Mouse (Mus musculus) kidney, postnatal 36 days (tissue): ENCODE data around the gene Colq.

ENCODE experiments used
- DNase-seq, 2 experiments: peaks; one replicate each; pipeline ENCODE4 v3.0.0; 2021 to 2022; ENCODE audit warnings: mixed read lengths in 2 of 2

Gene Colq

GRCm38 (mm10) chr14:31574903-31575665, 16.1 kb downstream of the Colq start:
- no peak for DNase-seq

DNA sequence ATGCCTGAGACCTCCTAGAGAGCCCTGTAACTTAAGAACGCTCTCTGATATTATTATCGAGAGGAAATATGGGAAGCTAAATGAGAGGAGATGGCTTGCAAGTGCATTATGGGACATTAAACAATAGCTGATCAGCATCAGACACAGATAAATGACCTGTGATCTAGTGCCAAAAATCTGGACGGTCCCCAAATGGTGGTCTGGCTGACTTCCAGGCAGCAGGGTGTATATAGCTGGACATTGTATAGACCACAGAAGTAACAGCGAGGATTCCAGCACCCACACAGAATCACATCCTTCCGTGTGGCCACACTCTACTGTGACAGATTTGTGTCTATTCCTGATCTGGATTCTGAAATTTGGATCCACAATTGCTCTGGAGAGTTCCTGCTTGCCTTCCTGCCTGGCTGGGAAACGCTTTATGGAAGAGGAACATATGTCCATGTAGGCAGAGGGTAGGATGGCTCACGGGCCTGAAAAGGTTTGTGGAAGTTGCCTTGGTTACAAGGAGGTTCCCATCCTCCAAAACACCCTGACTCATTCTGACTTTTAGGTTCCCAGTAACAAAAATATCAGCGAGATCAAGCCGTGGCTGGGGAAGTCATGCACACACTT, 18.5 kb downstream of the Colq start:
- DNase-seq, result no peak

DNA sequence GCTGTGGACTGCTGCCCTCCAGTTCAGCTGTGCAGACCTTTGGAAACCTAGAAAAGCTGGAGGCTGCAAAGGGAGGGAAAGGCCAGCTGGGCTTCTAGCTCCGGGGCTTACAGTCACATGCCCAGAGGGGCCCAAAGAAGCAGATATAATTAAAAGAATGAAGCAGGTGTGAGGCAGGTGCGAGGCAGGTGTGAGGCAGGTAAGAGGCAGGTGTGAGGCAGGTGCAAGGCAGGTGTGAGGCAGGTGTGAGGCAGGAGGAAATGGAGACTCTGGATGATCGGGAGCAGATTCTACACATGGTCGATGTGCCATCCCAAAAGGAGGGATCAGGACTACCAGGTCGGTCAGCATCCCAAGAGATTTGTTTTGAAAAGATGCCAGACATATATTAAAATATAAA, 19.7 kb downstream of the Colq start:
- DNase-seq, result no peak

DNA sequence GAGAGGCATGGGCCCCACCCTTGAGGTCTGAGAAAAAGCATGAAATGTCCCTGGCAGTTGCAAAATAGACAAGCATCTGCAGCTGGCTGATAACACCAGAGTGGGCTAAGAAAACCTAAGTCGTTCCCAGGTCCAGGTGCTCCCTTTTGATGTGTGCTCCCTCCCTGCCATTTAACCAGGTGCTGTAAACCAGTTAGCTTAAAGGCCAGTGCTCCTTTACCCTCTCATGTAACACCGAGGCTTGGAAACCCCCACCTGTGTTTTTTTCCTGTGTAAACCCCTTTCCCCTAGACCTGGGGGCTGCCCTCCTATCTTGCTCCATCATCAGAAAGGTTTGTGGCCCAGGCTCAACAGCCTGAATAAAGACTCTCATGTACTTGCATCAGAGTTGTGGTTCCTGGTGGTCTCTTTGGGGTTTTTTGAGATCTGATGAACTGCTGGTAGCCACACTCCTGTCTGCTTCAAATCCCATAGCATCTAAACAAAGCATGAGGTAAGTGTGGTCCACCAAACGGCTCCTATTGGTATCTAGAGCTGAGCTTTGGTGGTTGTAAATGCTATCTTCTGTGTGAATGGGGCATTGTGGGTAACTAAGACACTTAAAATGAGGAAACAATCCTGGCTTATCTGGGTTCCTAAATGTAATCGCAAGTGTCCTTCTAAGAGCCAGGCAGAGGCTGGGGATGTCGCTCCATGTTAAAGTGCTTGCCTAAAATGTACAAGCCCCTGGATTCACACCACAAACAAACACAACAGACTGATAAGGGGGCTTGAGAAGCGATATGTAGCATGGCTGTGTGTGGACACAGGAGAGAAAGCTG, 20.8 kb downstream of the Colq start:
- DNase-seq, result no peak

- DNase-seq, result peak; percentile 35 to 52
Measured at GRCm38 (mm10) chr14:31569151-31569631, 22.0 kb downstream of the Colq start.

DNA sequence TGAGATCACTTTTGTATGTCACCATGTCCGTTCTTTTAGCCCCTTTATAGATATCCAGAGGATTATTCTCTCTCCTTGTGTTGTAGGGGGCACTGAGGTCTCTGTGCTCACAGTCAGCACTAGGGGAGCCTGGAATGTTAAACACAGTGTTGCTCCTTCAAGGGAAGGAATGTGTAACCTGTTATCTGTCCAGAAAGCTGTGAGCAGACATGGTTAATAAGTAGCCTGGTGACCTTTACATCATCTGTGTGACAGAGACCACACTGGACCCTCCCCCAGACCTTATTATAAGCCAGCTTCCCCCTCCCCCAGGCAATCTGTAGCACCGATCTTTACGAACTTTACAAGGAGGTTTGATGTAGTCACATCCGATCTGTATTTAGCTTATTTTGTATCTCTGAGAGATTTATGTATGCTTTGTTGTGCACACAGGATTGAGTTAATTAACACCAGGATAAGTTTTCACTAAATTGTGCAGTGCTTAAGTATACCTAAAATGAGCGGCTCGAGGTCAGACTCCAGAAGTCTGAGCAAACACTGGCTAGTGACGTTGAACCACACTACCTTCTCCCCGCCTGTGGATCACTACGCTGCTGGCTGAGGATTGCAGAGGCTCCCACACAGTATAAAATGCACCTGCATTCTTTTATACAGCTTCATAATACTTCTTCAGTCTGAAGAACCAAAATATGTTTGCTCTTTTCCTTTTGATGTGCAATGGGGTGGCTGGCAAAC, 25.5 kb downstream of the Colq start:
- DNase-seq, result peak in 1 of 2 experiments; percentile 36

DNA sequence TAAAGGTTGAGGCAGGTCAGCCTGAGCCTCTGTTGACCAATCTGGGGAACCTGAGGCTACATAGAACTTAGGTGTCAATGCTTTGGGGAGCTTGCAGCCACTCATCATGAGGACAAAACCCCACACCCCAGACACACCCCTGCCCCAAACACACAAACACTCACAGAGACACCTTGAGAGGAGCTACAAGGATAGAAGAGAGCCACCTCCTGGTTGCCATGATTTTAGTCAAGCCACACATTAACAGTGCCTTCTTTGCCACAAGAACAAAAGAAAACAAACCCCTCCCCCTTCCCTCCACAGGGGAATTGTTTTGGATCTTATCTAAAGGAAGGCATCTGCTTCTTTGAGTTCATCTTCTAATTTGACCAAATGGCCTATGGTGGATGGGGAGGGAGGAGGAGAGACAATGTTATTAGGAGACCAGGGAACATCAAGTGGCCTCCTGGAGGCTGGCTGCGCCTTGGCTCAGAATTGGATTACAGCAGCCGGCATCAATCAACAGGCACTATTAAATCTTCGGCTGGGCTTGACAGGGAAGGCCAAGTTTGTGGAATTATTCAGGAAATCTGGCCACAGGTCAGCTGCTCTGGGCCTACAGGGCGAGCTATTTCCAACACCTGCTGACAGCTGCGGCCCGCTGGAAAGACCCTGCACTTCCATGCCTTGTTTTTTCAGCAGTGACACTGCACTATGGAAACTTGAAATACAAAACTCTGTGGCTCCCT, 26.5 kb downstream of the Colq start:
- DNase-seq, result peak; percentile 42 to 47

DNA sequence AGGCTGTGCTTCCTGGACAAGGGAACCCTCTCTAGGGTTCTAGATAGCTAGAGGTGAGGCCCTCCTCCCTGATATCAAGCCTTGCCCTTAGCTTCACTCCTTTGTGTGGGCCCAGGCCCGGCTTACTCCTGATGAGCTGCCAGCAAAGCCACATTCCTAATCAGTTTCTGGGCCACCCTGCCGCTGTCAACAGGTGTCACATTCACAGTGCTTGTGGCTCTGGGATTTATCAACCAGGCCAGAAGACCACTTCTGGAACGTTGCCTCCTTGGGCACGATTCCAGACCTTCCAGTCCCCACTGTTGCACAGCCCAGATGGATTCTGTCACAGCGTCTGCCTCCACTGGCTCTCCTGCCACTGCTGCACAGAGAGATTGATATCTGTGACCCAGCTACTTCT, 30.3 kb downstream of the Colq start:
- no peak for DNase-seq

GRCm38 (mm10) chr14:31559216-31559615, 31.9 kb downstream of the Colq start:
- no peak for DNase-seq

GRCm38 (mm10) chr14:31557784-31558183, 33.4 kb downstream of the Colq start:
- no peak for DNase-seq

DNA sequence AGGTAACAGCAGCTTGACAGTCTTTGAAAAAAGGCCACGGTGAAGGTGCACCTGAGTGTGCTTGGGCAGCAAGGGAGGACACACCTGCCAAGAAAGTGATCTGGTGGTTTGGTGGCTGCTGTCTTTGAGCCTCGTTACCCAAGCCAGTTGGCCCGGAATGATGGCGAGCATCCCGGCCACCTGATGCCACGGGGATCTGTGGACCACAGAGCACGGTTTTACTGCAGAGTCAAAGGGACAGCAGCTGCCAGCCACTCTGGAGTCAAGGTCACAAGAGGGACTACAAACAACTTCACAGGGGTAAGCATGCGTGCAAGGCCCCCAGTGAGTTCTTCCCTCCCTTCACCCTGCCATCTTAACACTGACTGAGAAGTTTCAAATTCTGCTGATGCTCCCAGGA, 33.9 kb downstream of the Colq start:
- DNase-seq, result no peak

DNA sequence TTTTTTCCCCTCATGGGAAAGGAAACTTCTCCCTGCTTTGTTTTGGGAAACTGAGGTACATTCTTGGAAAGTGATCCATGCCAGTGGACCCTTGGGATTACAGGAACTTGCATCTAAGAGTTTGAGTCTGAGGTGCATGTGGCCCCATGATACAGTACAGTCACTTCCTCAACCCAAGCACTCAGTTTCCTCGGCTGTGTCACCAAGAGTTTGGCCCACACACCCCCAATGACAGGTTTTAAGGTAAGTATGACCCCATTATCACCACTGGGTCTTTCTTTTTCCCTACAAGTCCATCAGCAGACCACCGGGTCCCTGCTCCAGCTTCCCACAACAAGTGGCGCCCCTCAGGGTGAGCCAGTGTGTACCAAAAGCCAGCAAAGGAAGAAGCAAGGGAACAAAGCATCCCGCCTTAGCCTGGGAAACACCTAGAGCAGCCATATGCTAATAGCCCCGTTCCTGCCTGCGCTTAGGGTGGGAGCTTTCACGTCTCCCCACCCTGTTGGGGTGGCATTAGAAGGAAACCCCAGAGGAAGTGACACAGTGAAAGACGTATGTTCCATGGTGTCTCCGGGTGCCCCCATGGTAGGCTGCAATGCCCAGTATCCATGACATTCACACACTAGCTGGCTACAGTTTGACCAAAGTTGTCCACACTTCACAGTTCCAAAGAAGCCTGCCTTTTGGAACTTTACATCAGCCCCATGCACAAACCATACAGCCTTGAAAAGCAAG, 34.5 kb downstream of the Colq start:
- DNase-seq, result no peak

GRCm38 (mm10) chr14:31555963-31556434, 35.1 kb downstream of the Colq start:
- no peak for DNase-seq

DNA sequence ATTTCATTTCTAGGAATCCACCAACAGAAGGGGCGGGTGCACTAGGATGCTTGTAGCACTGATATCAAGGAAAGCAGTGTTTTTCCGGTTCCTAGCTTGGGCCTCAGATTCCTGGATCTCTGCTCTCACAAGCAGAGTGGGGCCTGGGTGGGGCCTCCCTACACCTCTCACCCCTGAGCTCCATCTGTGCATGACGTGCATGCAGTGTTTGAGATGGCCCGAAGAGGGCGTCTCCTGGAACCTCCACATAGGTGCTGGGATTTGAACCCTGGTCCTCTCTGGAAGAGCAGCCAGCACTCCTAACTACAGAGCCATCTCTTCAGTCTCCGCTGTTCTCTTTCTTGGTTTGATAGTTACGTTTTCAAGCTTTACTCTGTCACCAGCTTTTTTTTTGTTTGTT, 36.1 kb downstream of the Colq start:
- no peak for DNase-seq

DNA sequence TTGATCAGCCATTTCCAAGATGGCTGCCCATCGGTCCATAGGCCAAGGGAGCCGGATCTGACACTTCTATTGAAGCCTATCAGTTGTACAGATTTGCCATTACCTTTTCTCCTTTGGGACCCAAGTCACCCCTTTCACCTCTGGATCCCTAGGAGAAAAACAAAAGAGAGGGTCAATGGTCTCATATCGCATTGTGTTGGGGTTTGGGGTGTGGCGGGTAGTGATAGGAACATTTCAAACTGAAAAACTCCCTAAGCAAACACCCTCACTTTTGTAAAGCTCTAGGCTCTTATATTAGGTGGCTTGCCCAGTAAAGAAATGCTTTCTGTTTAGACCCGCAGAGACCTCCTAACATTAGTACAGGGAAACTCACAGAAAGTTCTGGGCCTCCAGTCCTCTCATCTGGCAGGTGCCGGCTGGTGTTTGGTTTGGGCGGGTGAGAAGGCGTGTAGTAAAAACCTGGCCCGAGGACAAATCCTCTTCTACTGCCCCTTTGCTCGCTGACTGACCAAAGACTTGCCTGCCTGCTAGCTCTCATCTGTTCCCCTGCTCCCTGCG, 47.2 kb downstream of the Colq start:
- no peak for DNase-seq

DNA sequence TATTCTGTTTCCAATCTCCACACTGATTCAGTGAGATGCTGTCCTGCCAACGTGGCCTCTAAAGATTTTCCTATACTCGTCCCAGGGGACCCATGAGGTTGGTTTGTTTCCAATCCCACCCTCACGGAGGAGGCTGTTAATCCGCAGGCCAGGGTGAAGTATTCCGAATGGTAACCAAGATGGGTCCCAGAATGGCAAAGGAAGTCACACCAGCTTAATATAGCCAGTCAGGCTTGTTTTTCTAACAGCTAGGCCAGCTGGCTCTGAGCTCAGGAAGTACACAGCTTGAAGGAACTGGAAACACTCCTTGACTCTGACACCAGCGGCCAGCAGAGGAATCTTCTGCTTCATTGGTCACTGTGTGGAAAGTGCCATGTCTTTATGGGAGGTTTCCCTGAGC, 53.8 kb downstream of the Colq start:
- peak in 1 of 2 experiments; percentile 38 for DNase-seq

DNA sequence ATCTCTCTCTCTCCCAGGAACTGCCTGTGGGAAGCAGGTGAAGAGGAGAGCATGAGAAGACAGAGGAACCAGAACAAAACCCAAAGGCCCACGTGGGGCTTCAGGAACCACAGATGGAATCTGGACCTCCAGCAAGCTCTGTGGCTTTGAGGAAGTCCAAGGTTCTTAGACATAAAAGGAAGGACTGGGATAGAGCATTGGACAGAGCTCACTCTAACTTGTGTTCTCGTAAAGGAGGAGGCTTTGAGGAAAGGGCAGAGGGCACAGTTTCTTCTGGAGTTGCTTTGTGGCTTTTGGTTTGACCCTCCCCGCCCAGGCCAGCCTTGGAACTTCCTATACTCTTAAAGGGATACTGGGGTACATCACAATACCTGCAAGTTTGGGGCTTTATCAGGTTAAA, 58.5 kb downstream of the Colq start:
- peak; percentile 62 to 66 for DNase-seq

DNA sequence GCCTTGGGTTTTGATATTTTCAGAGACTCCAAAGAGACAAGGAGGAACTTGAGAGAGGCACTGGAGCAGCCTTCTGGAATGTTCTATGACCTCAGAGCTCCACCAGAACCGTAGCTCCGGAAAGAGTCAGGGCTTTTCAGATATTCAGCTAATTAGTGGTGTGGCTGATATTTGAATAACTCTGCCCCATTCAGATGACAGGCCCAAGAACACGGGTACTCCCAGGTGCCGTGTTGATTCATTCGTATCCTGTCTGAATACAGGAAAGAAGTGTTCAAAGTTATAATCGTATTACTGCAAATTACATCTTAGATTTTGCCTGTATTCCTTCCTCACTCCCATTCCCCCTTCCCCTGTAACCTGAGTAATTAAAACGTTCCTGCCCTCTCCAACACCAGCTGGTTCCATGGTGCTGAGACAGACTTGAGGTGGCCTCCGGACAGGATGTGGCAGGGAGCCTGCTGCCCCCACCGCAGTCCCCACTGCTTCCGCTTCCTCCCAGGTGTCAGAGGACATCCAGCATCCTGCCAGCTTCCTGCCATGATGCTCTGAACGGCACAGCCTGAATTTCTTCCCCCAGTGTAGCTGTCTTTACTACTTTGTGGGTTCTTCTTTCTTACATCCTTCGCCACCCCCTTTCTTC, 59.5 kb downstream of the Colq start:
- peak; percentile 39 to 60 for DNase-seq

DNA sequence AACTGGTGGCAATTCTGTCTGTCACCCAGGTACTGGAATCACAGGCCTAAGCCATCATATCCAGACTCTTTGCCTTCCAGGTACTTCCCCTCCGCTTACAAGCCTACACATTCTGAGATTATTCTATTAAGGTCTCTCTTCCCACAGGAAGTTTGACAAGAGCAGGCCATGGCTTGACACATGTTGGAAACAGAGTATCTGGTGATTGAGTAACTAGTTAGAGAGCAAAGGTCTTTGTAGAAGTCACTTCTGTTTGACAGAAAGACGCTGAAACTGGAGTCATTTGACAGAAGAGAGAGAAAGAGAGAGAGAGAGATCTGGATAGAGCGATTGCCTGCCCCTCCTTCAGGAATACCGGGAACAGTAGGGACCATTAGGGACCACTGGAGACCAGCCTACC, 60.3 kb downstream of the Colq start:
- DNase-seq, result peak; percentile 10 to 47

- DNase-seq, result no peak
Measured at GRCm38 (mm10) chr14:31525040-31525810, 65.9 kb downstream of the Colq start.
